Mouse (Mus musculus): ENCODE results near the gene Zc3hav1l.

GRCm38 (mm10) chr6:38343581-38343980 is 44.5 kb upstream of the Zc3hav1l start:
- TF ChIP-seq POLR2A (IDR thresholded peaks at IDR 0.05; ENCODE audit: insufficient read depth, low read depth, low read length): no peak
- no peak for TF ChIP-seq CTCF (IDR thresholded peaks at IDR 0.05; ENCODE audit: insufficient read depth, low read depth, low read length)

All from olfactory bulb, adult 2 months (tissue).